In the genomic region with DNA sequence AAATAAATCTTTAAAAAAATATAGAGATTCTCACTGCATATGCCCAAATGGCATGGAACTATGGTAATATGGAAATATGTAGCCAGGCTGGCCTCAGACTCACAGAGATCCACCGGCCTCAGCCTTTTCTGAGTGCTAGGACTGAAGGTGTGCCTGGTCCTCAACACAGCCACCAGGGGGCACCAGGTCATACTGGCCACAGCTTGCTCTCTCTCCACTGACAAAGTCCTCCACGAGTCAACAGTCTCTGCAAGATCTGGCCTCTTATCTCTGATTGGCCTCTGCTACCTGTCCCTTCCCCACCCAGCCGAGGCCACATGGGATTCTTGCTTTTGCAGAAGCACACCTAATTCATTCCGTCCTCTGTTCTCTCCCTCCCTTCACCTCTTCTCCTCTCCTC, we compare ENCODE assay signal across 8 mouse cellular contexts. TPM values are rescaled to one million over a fixed set of nuclear protein-coding genes. Genes with fewer than 3 reads are reported as not detected.
DNase-seq lines count a peak whose midpoint lies in the region; ATAC-seq and TF ChIP-seq lines count a peak whose summit lies in the region.

No protein-coding gene starts in this region.

- no peak overlapping the region for H3K27ac ChIP-seq in intestine, postnatal 0 days (ENCODE audit: low read depth, low read length)

- no peaks in the 10 kb centered on the region for H3K36me3 ChIP-seq in intestine, postnatal 0 days (ENCODE audit: control insufficient read depth, insufficient read depth)

- no peaks in the 10 kb centered on the region for H3K4me1 ChIP-seq in intestine, postnatal 0 days (replicated peaks; ENCODE audit: control insufficient read depth, insufficient read depth, low read length)

- no peak overlapping the region for H3K4me3 ChIP-seq in intestine, postnatal 0 days (ENCODE audit: low read depth, low read length)

- H3K9me3 ChIP-seq in intestine, postnatal 0 days (ENCODE audit: control insufficient read depth) = no peaks in the 10 kb centered on the region

- ATAC-seq in erythroblast, adult 5-6 weeks (replicated peaks; ENCODE audit: low FRiP score, poor library complexity, severe bottlenecking) = peak; percentile 97
- peak; percentile 65 for ATAC-seq in intestine, postnatal 0 days

- WGBS in intestine, postnatal 0 days = 20% methylated on average over 4 of the region's 4 CpGs

- TF ChIP-seq CTCF in intestine, postnatal 0 days (IDR thresholded peaks at IDR 0.05; ENCODE audit: low read depth) = peak; percentile 88

- no peak overlapping the region for H3K4me2 ChIP-seq in intestine, postnatal 0 days (replicated peaks; ENCODE audit: low read depth)

- DNase-seq in kidney, adult 18-20 months = peak; percentile 60
- no peak for DNase-seq in kidney, adult 11 months
- DNase-seq in R1 (ENCODE audit: low read depth, low spot score) = peak; percentile 81
- peak; percentile 84 for DNase-seq in lung, postnatal 10 days
- peak; percentile 31 to 56 for DNase-seq in spleen, postnatal 14 days (ENCODE audit: low spot score in 2 of 2)
- DNase-seq in right cerebral cortex, postnatal 4 days = no peak

- H3K9ac ChIP-seq in intestine, postnatal 0 days (ENCODE audit: low read depth, low read length) = no peak overlapping the region

- H3K27me3 ChIP-seq in intestine, postnatal 0 days (replicated peaks; ENCODE audit: control insufficient read depth, insufficient read depth, low read length) = no peaks in the 10 kb centered on the region

RNA-seq across cellular contexts. Expression of a gene that starts 7.7 kb away (rescaled TPM):
- 36.8 and 50.1 TPM in 2 replicates for total RNA-seq in erythroblast, adult 5-6 weeks (2015; ENCODE audit: low replicate concordance)
- 7.5 and 11.2 TPM in 2 replicates for total RNA-seq in erythroblast, adult 5-6 weeks (2017; ENCODE audit: low replicate concordance)
- 813 and 814 TPM in 2 replicates for polyA plus RNA-seq in intestine, postnatal 0 days (2015; fragmentation: Nextera tagmentation; extraction: Ambion mirVana)

RNA-seq across cellular contexts. Expression of a gene that starts 16.0 kb away (rescaled TPM):
- 14.6 and 17.3 TPM in 2 replicates for total RNA-seq in erythroblast, adult 5-6 weeks (2015; ENCODE audit: low replicate concordance)
- total RNA-seq in erythroblast, adult 5-6 weeks (2017; ENCODE audit: low replicate concordance) = 60.2 and 75.8 TPM in 2 replicates
- 109 and 115 TPM in 2 replicates for polyA plus RNA-seq in intestine, postnatal 0 days (2015; fragmentation: Nextera tagmentation; extraction: Ambion mirVana)

RNA-seq across cellular contexts. Expression of a gene that starts 37.5 kb away (rescaled TPM):
- 0.21 and 0.58 TPM in 2 replicates for total RNA-seq in erythroblast, adult 5-6 weeks (2015; ENCODE audit: low replicate concordance)
- total RNA-seq in erythroblast, adult 5-6 weeks (2017; ENCODE audit: low replicate concordance) = 0.09 and 0.14 TPM in 2 replicates
- polyA plus RNA-seq in intestine, postnatal 0 days (2015; fragmentation: Nextera tagmentation; extraction: Ambion mirVana) = 29.3 and 30.9 TPM in 2 replicates

RNA-seq across cellular contexts. Expression of a gene that starts 47.5 kb away (rescaled TPM):
- not detected in 2 replicates for total RNA-seq in erythroblast, adult 5-6 weeks (2015; ENCODE audit: low replicate concordance)
- not detected in 2 replicates for total RNA-seq in erythroblast, adult 5-6 weeks (2017; ENCODE audit: low replicate concordance)
- not detected in 2 replicates for polyA plus RNA-seq in intestine, postnatal 0 days (2015; fragmentation: Nextera tagmentation; extraction: Ambion mirVana)

RNA-seq across cellular contexts. Expression of a gene that starts 50.1 kb away (rescaled TPM):
- total RNA-seq in erythroblast, adult 5-6 weeks (2015; ENCODE audit: low replicate concordance) = not detected in 2 replicates
- total RNA-seq in erythroblast, adult 5-6 weeks (2017; ENCODE audit: low replicate concordance) = not detected in 2 replicates
- not detected in 2 replicates for polyA plus RNA-seq in intestine, postnatal 0 days (2015; fragmentation: Nextera tagmentation; extraction: Ambion mirVana)

Comparison
In these comparisons a context has a peak if more than half of its experiments do, and no peak if none do; other contexts are left out.
1. DNase-seq: peak in kidney, adult 18-20 months (single experiment), R1 (single experiment), lung, postnatal 10 days (single experiment) and spleen, postnatal 14 days (2 of 2); none in kidney, adult 11 months (single experiment) and right cerebral cortex, postnatal 4 days (single experiment).